Comparison of ENCODE assay signal across 8 mouse cellular contexts in genomic region chr5:114667228-114667856, GRCm38 (mm10). TPM values are rescaled to one million over a fixed set of nuclear protein-coding genes. Genes with fewer than 3 reads are reported as not detected.
DNase-seq lines count a peak whose midpoint lies in the region; ATAC-seq and TF ChIP-seq lines count a peak whose summit lies in the region.

No protein-coding gene starts in this region.

- no peaks in the 10 kb centered on the region; the same call in 1 of the 2 replicates for H3K36me3 ChIP-seq in E14TG2a.4 (ENCODE audit: insufficient read depth, low read length)
- H3K36me3 ChIP-seq in forebrain, embryonic 13.5 days (ENCODE audit: poor library complexity, severe bottlenecking), result no peaks in the 10 kb centered on the region
- H3K36me3 ChIP-seq in neural tube, embryonic 15.5 days, result peaks cover 7% of the 10 kb centered on the region; the same call in 1 of the 2 replicates

- intact Hi-C loops in heart, postnatal 14 days (cut with DNase I), result loop anchor here (1.0 kb wide), 1 partner anchor 28 kb away; no protein-coding TSS in a partner anchor

- 4% methylated on average over 36 of the region's 36 CpGs for WGBS in forebrain, embryonic 13.5 days
- WGBS in neural tube, embryonic 15.5 days, result 4% methylated on average over 36 of the region's 36 CpGs

- peak overlapping the region; percentile 64 for H3K4me3 ChIP-seq in E14TG2a.4 (replicated peaks; ENCODE audit: low read length)
- H3K4me3 ChIP-seq in forebrain, embryonic 13.5 days, result peak overlapping the region; percentile 30
- H3K4me3 ChIP-seq in neural tube, embryonic 15.5 days (replicated peaks), result peak overlapping the region; percentile 34

- H3K27ac ChIP-seq in forebrain, embryonic 13.5 days, result no peak overlapping the region
- peak overlapping the region; percentile 65 for H3K27ac ChIP-seq in neural tube, embryonic 15.5 days (replicated peaks)

- DNase-seq in c-Kit-positive CD71-positive TER-119-positive erythroid progenitor cells, embryonic 14.5 days (ENCODE audit: low spot score), result peak; percentile 97
- DNase-seq in heart, postnatal 14 days, result peak; percentile 99 to 100
- peak; percentile 99 for DNase-seq in layer of hippocampus, adult 11-12 months (ENCODE audit: low spot score)
- DNase-seq in lung, adult 18-20 months, result peak; percentile 97 to 98
- peak; percentile 94 for DNase-seq in testis, postnatal 14 days (ENCODE audit: low spot score)

- ATAC-seq in forebrain, embryonic 13.5 days, result peak; percentile 86
- peak; percentile 92 for ATAC-seq in neural tube, embryonic 15.5 days (ENCODE audit: low FRiP score)

- TF ChIP-seq CTCF in E14TG2a.4 (conservative IDR thresholded peaks at IDR 0.05; ENCODE audit: low read length), result peak; percentile 50

- no peaks in the 10 kb centered on the region for H3K9me3 ChIP-seq in E14TG2a.4 (ENCODE audit: low read length)
- H3K9me3 ChIP-seq in forebrain, embryonic 13.5 days (replicated peaks), result no peaks in the 10 kb centered on the region
- H3K9me3 ChIP-seq in neural tube, embryonic 15.5 days (replicated peaks), result no peaks in the 10 kb centered on the region

- H3K27me3 ChIP-seq in E14TG2a.4 (ENCODE audit: insufficient read depth, low read length), result no peaks in the 10 kb centered on the region
- no peaks in the 10 kb centered on the region for H3K27me3 ChIP-seq in forebrain, embryonic 13.5 days
- H3K27me3 ChIP-seq in neural tube, embryonic 15.5 days (replicated peaks), result no peaks in the 10 kb centered on the region

- H3K4me2 ChIP-seq in forebrain, embryonic 13.5 days, result peak overlapping the region; percentile 58
- H3K4me2 ChIP-seq in neural tube, embryonic 15.5 days, result peak overlapping the region; percentile 64

- H3K4me1 ChIP-seq in E14TG2a.4 (replicated peaks; ENCODE audit: low read depth, low read length), result peaks cover 79% of the 10 kb centered on the region
- H3K4me1 ChIP-seq in forebrain, embryonic 13.5 days, result peaks cover 31% of the 10 kb centered on the region
- H3K4me1 ChIP-seq in neural tube, embryonic 15.5 days, result peaks cover 10% of the 10 kb centered on the region

- H3K9ac ChIP-seq in forebrain, embryonic 13.5 days, result no peak overlapping the region
- H3K9ac ChIP-seq in neural tube, embryonic 15.5 days (replicated peaks), result no peak overlapping the region

RNA-seq across cellular contexts. Expression of gene Trpv4, which starts 9.1 kb away (rescaled TPM):
- polyA plus RNA-seq in forebrain, embryonic 13.5 days (2015; fragmentation: Nextera tagmentation; extraction: Ambion mirVana), result 0.39 and 0.47 TPM in 2 replicates
- 1 to 10 TPM; 5.8 to 5.9 TPM for total RNA-seq in heart, postnatal 14 days (2021)
- 1.4 and 1.6 TPM in 2 replicates for polyA plus RNA-seq in neural tube, embryonic 15.5 days (2015; fragmentation: Nextera tagmentation; extraction: Ambion mirVana)

RNA-seq across cellular contexts. Expression of gene Gltp, which starts 23.4 kb away (rescaled TPM):
- 51.7 and 57.1 TPM in 2 replicates for polyA plus RNA-seq in forebrain, embryonic 13.5 days (2015; fragmentation: Nextera tagmentation; extraction: Ambion mirVana)
- 10 to 100 TPM; 17.1 to 18.8 TPM for total RNA-seq in heart, postnatal 14 days (2021)
- 39.2 and 69.0 TPM in 2 replicates for polyA plus RNA-seq in neural tube, embryonic 15.5 days (2015; fragmentation: Nextera tagmentation; extraction: Ambion mirVana)

RNA-seq across cellular contexts. Expression of gene Tchp, which starts 40.2 kb away (rescaled TPM):
- polyA plus RNA-seq in forebrain, embryonic 13.5 days (2015; fragmentation: Nextera tagmentation; extraction: Ambion mirVana), result 22.6 and 23.8 TPM in 2 replicates
- 1 to 10 TPM; 4.7 to 5.3 TPM for total RNA-seq in heart, postnatal 14 days (2021)
- 14.1 and 15.6 TPM in 2 replicates for polyA plus RNA-seq in neural tube, embryonic 15.5 days (2015; fragmentation: Nextera tagmentation; extraction: Ambion mirVana)
